Mouse (Mus musculus): Measurements from ENCODE around the gene Hmgcr.
A peak's percentile ranks its signal among the peaks of the same experiment; 100 is the strongest.

Hmgcr gene

GRCm38 (mm10) chr13:96670406-96671077 is at the start of gene Hmgcr:
TSS of gene Hmgcr (minus strand) at chr13:96670936.
- DNase-seq (ENCODE audit: low read depth, low spot score), result peak; percentile 99

GRCm38 (mm10) chr13:96720003-96720402 is 49.3 kb upstream of the Hmgcr start:
- no peak for DNase-seq (ENCODE audit: low read depth, low spot score)

DNA sequence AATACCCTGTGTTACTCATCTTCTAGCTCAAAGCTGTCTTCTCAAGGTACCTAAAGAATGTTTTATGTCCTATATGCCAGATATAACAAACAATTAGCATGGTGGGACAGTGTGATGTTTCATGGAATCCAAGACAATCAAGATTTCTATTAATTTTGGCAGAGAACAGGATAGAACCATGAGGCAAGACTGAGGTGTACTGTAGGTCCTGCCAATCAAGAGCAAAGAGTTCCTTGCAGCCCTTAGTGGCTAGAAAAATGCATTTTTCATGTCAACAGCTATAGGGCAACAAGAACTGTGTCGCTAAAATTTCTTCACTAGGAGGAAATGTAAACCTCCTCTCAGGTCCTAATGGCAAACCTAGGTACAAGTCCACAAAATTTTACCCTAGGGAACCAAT is 47.1 kb upstream of the Hmgcr start:
- no peak for DNase-seq (ENCODE audit: low read depth, low spot score)

- no peak for DNase-seq (ENCODE audit: low read depth, low spot score)
Observed at GRCm38 (mm10) chr13:96716311-96716710, 45.6 kb upstream of the Hmgcr start.

DNA sequence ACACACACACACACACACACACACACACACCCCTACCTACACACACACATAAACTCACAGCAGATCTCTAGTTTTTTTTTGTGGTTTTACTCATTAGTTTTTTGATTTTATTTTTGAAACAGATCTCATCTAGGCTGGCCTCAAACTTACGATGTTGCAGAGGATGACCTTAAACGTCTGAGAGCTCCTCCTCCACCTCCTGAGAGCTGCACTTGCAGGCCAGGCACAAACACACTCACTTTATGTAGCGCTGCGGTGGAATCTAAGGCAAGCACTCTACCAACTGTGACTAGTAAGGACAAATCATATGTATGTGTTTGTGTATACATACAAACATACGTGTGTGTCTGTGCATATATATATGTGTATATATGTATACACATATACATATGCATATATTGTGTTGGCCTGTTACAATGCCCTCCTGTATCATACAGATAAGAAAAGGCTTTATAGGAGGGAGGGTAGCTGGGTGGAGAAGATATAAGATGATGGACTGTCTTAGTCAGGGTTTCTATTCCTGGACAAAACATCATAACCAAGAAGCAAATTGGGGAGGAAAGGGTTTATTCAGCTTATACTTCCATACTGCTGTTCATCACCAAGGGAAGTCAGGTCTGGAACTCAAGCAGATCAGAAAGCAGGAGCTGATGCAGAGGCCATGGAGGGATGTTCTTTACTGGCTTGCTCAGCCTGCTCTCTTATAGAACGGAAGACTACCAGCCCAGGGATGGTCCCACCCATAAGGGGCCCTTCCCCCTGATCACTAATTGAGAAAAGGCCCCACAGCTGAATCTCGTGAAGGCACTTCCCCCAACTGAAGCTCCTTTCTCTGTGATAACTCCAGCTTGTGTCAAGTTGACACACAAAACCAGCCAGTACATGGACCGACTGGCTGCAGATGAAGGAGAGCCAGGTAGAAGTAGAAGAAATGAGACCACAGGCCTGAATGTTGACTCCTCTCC is 38.8 kb upstream of the Hmgcr start:
- no peak for DNase-seq (ENCODE audit: low read depth, low spot score)

DNA sequence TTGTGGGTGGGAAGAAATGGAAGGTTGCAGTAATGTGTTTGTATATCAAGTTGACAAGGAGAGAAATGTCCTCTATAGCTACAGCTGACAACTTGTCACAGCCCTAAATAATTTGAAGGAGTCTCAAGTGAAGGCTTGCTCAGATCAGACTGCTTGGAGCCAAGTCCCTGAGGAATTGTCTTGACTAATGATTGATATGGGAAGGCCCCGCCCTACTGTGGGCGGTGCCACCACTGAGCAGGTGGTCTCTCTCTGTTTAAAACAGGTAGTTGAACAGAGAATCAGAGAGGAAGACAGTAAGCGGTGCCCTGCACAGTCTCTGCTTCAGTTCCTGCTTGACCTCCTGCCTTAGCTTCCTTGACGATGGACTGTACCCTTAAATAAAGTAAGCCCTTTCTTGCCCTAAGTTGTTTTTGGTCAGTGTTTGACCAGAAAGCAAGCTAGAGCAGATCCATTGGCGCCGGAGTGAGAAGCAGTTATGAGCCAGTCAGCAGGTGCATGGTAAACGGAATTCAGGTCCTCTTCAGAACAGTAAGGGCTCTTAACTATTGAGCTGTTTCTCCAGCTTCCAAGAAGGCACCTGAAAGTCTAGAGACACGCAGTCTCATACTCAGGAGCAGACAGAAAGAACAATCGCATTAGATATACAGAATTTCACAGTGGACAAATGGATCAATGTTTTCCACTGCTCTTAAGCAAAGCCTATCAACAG is 32.0 kb upstream of the Hmgcr start:
- no peak for DNase-seq (ENCODE audit: low read depth, low spot score)

- peak; percentile 82 for DNase-seq (ENCODE audit: low read depth, low spot score)
Observed at GRCm38 (mm10) chr13:96697805-96698586, 27.3 kb upstream of the Hmgcr start.

- DNase-seq (ENCODE audit: low read depth, low spot score), result no peak
Observed at GRCm38 (mm10) chr13:96695428-96695827, 24.7 kb upstream of the Hmgcr start.

DNA sequence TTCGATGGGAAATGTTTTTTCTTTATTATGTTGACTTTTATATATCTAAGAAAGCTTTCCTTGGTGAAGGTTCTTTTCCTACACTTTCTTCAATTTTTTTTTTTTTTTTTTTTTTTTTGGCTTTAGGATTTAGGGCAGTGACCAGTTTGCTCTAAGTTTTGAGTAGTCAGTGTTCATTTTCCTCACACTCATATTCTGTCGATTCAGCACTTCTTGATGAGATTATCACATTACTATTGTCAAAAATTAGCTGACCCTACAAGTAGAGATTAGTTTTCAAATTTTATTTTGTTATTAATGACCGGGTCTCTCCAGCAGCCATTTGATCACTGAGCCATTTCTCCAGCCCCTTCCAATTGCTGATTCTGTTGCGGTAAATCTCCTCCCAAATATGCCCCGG is 19.2 kb upstream of the Hmgcr start:
- DNase-seq (ENCODE audit: low read depth, low spot score), result no peak

- no peak for DNase-seq (ENCODE audit: low read depth, low spot score)
Observed at GRCm38 (mm10) chr13:96687261-96687660, 16.5 kb upstream of the Hmgcr start.

- DNase-seq (ENCODE audit: low read depth, low spot score), result no peak
Observed at GRCm38 (mm10) chr13:96684779-96685178, 14.0 kb upstream of the Hmgcr start.

GRCm38 (mm10) chr13:96681088-96681620 is 10.4 kb upstream of the Hmgcr start:
- DNase-seq (ENCODE audit: low read depth, low spot score), result no peak

- no peak for DNase-seq (ENCODE audit: low read depth, low spot score)
Observed at GRCm38 (mm10) chr13:96680163-96681087, 9.7 kb upstream of the Hmgcr start.

DNA sequence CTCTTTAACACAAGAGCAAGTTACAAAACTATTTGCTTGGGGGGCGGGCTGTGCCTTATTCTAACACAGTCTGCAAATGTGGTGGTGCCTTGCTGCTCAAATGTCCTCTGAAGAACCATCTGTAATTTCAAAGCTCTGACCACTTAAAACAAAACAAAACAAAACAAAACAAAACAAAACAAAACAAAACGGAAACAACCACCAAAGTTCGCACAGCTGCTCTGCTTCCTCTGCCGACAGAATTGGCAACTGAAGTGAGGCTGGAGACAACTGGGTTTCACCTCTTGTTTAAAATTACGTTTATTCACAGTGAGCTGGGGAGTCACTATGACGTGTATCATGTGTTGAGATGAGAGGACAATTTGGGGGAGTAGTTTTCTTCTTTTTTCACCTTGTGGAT is 7.9 kb upstream of the Hmgcr start:
- DNase-seq (ENCODE audit: low read depth, low spot score), result peak; percentile 64

- DNase-seq (ENCODE audit: low read depth, low spot score), result peak; percentile 51
Observed at GRCm38 (mm10) chr13:96677071-96677470, 6.3 kb upstream of the Hmgcr start.

DNA sequence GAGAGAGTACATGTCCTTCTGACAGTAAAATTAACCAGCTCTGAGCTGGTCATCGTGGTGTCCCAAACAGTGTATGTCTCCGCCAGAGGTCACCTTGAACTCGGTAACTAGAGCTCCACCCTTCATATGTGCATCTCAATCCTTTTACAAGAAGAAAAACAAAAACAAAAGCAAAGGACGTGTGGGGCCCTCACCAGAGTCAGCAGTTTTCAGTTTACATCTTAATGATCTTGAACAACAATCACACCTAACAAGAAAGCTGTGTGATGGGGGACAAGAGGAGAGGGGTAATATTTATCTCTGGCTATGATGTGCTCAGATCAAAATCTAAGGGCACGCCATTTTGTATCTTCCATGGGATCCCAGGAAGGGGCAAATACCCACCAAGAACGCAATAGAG is 5.0 kb upstream of the Hmgcr start:
- DNase-seq (ENCODE audit: low read depth, low spot score), result peak; percentile 4

DNA sequence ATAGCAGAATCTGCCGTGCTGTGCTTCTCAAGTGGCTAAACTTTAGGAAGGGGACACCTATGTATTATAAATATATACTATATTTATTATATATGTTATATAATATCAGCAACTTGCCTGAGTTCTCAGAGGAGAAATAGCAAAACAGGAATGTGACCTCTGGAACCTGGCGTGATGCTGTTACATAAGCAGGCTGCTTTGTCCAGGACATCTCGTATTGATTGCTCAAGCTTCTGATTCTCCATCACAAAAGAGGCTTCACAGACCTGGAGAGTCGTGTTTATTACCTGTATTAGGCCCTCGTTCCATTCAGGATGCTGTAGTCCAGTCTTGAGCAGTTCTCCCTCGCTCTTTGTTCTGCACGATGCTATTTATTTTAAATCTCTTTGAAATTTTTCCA is 3.1 kb upstream of the Hmgcr start:
- no peak for DNase-seq (ENCODE audit: low read depth, low spot score)

GRCm38 (mm10) chr13:96672276-96672675 is 1.5 kb upstream of the Hmgcr start:
- no peak for DNase-seq (ENCODE audit: low read depth, low spot score)

GRCm38 (mm10) chr13:96671906-96672234 is 1.1 kb upstream of the Hmgcr start:
- DNase-seq (ENCODE audit: low read depth, low spot score), result no peak
